Mouse (Mus musculus) right cerebral cortex, postnatal 25 days (tissue): ENCODE results near the gene Rnf207.

Experiments
- DNase-seq: peaks from one replicate; pipeline ENCODE4 v3.0.0; 2022

The Rnf207 gene

GRCm38 (mm10) chr4:152326543-152326942, 7.8 kb upstream of the Rnf207 start:
- no peak for DNase-seq

GRCm38 (mm10) chr4:152325574-152326411, 7.0 kb upstream of the Rnf207 start, which contains the start of gene Rpl22:
Gene Rpl22 (plus strand): TSS chr4:152325742.
- peak; percentile 95 for DNase-seq

- DNase-seq = no peak
These were observed 6.1 kb upstream of the Rnf207 start for GRCm38 (mm10) chr4:152324641-152325562.

DNA sequence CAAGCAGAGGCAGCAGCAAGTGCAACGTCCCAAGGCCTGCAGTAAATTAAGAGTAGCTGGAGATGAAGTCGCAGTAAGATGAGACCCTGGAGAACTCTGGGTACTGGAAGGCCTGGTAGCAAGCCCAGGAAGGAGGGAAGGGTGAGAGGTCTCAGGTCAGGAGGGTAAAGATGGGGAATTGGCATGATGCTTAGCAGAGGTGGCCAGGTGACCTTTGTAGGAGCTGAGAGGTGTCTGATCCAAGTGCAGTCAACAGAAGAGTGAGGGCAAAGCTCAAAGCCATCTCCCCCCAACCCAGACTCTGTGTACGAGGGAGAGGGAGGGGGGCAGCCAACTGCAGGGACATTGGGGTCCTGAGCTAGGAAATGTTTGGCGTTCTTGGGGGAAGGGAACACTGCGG, 2.7 kb upstream of the Rnf207 start:
- DNase-seq = no peak

DNA sequence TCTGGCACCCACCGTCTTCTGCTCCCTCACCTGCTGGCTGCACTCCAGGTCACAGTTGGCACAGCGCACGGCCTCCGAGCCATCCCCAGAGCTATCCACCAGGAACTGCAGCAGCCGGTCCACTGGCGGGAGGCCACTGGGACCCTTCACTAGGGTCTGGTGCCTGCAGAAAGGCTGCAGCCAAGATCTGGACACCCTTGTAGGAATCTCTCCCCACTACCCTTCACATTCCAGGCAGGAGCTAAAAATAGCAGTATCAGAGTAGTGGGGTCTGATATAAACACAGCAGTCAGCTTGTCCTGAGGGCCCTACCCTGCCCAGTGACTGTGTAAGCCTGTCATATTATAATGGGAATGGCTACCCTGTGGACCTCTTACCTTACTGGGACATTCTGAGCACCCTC, 1.2 kb downstream of the Rnf207 start:
- no peak for DNase-seq

- peak; percentile 40 for DNase-seq
These were observed 3.1 kb downstream of the Rnf207 start for GRCm38 (mm10) chr4:152315498-152316213.

- DNase-seq = no peak
These were observed 4.9 kb downstream of the Rnf207 start for GRCm38 (mm10) chr4:152313934-152314333.

GRCm38 (mm10) chr4:152313211-152313632, 5.6 kb downstream of the Rnf207 start:
- DNase-seq = peak; percentile 42

DNA sequence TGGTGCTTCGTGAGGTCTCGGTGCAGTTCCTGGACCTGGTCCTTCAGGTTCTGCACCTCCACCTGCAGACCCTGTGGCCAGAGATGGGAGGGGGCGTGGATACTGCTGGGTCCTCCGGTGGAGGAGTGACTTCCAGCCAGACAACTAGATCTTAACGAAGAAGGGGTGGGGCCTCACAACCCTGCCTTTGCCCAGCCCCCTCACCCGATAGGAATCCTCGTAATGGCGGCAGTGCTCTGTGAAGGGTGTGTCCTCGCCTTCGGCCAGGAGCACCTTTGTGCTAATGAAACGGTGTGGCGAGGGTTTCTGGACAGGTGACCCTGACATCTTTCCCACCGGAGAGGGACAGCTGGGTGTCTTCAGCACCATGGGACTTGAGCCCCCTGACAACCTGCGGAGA, 6.6 kb downstream of the Rnf207 start:
- no peak for DNase-seq

- DNase-seq = no peak
These were observed 11.3 kb downstream of the Rnf207 start for GRCm38 (mm10) chr4:152307542-152307941.

DNA sequence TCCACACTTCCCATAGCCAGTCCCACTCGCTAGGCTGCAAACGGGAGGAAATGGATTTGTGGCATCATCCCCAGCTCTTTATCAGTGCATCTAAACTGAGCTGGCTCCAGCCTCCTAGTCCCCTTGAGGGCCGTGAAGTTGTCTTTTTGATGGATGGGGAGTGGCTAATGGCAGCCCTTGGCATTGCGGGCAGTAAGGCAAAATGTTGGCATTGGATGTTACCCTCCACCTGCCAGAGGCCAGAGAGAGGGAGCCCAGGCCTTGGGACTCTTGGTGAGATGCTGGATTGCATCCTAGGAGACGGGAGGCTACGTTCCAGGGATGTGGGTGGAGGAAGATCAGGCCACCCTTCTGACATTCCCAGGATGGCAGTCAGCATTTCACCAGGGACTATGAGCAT, 12.8 kb downstream of the Rnf207 start:
- no peak for DNase-seq

DNA sequence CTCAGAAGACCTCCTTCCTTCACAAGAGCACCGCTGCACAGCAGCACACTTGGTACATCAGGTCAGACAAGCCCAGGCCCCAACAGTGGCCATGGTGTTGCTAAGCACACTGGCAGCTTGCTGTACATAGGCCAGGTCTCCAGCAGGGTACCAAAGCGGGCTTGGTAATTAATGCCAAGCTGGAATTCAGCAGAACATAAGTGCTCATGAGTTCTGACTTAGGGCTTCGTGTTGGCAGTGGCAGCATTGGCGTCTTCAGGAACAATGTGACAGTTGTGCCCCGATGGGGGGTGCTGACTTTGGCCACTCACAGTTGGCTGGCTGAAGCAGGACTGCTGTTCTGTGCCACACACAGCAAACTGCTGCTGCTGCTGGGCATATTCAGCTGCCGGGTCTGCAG, 14.1 kb downstream of the Rnf207 start:
- DNase-seq = no peak

DNA sequence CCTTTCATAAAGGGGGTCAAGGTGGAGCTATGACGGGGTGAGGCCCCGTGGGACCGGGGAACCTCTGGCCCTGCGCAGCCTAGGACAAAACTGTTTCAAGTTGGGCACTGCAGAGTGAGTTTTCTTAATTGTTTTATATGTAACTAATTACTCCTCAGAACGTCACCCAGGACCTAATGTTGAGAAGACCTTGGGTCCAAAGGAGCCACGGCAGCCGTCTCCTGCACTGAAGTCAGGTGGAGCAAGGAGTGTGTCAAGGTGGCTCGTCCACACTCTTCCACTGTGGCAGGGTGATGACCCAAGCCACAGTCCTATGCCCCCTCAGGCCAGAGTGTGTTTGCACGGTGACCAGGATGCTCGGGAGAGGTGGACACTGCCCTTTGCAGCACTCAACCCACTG, 15.6 kb downstream of the Rnf207 start:
- no peak for DNase-seq

DNA sequence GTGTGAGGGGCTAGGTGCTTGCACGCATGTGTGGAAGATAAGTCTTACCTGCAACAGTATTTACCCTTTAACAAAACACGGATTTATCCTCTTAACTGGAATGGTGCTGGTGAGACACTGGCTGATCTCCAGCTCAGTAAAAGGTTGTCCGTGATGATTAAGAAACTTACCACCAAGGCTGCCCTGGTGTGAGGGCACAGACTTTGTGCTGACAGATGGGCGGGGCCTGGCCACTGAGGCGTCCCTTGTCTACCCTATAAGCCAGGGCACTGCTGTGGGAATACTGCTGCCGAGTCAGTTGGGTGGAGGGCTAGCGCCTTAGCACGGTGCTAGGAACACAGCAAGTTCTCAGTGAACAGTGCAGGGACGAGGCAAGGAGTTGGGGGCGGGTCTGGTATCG, 16.8 kb downstream of the Rnf207 start:
- no peak for DNase-seq

GRCm38 (mm10) chr4:152300375-152300774, 18.4 kb downstream of the Rnf207 start:
- DNase-seq = no peak

DNA sequence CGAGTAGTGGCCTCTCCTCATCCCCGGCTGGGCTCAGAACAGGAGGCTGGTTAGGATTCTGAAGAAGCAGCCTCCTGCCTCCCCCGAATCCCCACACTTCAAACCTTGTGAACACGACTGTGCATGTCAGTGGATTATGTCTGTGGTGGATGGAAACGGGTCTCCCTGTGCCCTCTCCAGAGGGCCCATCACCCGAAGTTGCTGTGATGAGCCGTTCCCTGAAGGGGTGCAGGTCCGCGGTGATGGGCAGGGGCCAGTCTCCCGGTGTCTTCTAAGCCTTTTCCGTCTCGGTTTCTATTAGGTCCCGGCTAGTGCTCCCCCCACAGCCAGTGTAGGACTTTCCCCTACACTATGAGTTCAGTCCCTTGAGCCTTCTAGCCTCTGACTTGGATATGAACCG, 20.0 kb downstream of the Rnf207 start:
- no peak for DNase-seq

DNA sequence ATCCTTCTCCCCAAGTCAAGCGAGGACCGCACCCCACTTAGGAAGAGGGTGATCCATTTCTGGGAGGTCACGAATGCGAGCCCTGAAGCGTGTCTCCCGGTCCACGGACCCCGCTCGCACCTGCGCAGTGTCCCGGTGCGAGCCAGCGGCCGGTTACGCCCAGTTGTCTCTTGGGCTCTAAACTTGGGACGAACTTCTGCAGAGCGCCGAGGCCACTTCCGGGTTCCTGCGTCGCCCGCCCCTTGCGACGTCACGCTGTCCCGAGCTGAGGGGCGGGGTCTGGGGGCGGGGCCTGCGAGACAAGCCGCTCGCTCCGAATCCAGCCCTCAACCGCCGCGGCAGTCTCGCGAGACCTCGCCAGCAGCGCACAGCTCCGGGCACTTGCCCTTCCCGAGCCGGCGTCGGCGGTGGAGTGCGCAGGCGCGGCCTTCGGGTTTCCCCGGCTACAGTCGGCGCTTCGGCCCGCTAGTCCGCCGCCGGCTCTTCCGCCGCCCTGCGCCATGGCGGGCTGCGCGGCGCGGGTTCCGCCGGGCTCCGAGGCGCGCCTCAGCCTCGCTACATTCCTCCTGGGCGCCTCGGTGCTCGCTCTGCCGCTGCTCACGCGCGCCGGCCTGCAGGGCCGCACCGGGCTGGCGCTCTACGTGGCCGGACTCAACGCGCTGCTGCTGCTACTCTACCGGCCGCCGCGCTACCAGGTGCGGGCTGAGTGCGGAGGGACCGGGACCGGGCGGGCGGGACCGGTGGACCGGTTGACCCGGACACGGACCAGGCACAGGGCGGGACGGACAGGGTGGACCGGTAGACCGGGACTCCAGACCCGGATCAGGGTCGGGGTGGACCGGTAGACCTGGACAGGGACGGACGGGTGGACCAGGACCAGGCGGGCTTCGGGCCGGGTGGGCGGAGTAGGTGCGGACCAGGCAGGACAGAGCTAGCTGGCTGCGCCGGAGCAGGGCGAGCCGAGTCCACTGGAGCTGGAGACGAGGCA, 21.6 kb downstream of the Rnf207 start, which contains the start of gene Icmt:
Icmt (plus strand) TSS at position 354 of the 988 bp plus-strand sequence.
- DNase-seq = peak; percentile 99

DNA sequence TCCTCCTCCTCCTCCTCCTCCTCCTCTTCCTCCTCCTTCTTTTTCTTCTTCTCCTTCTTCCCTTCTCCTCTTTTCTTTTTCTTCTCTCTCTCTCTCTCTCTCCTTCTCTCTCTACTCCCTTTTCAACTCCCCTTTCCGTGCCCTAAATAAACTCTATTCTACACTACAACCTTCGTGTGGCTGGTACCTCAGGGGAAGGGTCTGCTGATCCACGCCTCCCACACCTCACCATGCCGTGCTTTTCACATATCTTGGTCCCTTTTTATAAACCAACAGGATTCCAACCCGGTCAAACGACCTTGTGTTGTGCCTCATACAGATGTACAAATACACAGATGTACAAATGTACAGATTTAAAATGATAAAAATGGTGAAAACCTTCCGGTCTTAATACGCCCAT, 22.4 kb downstream of the Rnf207 start:
- DNase-seq = no peak

DNA sequence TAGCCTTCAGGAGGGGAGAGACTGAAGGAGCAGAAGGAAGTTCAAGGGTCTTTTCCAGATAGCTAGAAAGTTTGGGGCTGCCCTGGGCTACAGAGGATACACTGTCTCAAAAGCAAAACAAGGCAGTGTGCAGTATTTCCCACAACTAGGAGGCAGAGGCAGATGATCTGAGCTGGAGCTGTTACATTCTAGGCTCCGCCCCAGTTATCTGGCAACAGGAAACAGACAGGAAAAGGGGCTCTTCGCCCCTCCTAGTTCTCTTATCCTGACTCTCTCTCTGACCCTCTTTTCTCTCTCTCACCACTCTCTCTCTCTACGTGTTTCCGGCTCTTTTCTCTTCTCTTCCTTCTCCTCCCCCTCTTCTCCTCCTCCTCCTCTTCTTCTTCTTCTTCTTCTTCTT, 22.9 kb downstream of the Rnf207 start:
- DNase-seq = no peak

DNA sequence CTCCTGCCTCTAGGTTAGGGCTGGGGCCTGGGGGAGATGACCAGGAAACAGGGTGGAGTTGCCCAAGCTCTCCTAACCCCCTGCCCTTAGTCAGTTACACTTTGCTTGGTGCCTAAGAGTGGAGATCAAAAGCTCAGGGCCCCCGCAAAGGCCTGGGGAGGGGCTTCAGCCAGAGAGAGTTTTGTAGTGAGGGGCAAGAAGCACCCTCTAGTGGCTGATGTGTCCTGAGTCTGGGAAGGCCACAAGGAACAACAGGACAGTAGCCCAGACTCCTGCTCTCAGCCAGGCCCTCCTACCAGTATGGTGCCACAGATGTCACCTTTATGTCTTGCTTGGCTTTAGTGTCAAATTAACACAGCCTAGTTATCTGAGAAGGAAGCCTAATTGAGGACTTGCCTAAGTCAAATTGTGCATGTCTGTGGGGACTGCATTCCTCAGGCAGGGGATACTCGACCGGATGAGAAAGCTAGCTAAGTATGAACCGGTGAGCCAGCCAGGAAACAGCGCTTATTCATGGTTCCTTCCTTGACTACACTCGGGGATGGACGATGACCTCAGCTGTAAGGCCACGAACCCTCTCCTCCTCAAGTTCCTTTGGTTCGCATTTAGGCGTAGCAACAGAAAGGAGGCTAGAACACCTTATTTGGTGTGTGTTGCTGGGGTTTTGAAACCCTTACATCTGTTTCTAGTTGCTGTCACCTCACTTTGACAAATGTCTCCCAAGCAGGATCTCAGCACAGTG, 24.4 kb downstream of the Rnf207 start:
- DNase-seq = no peak
